In the genomic region with DNA sequence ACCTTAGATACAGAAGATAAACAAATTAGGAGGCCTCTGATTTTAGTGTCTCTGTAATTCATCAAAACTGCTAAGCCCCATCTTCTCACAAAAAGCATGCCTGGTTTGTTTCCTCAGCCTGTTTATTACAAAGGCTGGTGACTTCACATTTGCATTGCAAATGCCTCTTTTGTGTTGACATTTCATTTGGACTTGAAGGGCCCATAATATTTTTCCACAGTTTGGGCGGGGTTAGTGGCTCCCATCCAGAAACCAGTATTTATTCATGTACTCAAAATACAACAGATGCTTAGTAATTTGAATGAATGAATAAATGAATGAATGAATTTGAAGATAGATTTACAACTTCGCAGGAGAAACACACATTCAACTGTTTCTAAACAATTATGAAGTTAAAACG, we compare ENCODE assay signal across 12 mouse cellular contexts.
"Had no signal": no experiment of that assay in that cellular context is flagged by ENCODE, and none has a peak within 500 bp of the region (broad histone marks: within the 10 kb centered on the region; RNA-seq: fewer than 3 reads in every experiment).

No protein-coding gene starts in this region.

- H3K4me2 ChIP-seq: kidney, embryonic 15.5 days; liver, embryonic 11.5 days; liver, embryonic 15.5 days had no signal

- H3K9ac ChIP-seq: kidney, embryonic 15.5 days; liver, embryonic 15.5 days had no signal

- H3K9me3 ChIP-seq: kidney, embryonic 15.5 days; limb, embryonic 10.5 days; liver, embryonic 15.5 days; midbrain, embryonic 10.5 days had no signal

- H3K27ac ChIP-seq: kidney, embryonic 15.5 days; left cerebral cortex, adult 2 months; limb, embryonic 10.5 days; liver, embryonic 15.5 days; midbrain, embryonic 10.5 days; stomach, postnatal 0 days had no signal

- H3K27me3 ChIP-seq: kidney, embryonic 15.5 days; liver, embryonic 15.5 days had no signal

- ATAC-seq: lung, postnatal 0 days had no signal

- DNase-seq: kidney, postnatal 14 days; lung, adult 2 months; lung, postnatal 4 days; thymus, postnatal 4 days had no signal

- H3K36me3 ChIP-seq: kidney, embryonic 15.5 days; limb, embryonic 10.5 days; liver, embryonic 15.5 days; midbrain, embryonic 10.5 days had no signal

- H3K4me1 ChIP-seq: kidney, embryonic 15.5 days; limb, embryonic 10.5 days; liver, embryonic 15.5 days had no signal

- H3K4me3 ChIP-seq: kidney, embryonic 15.5 days; left cerebral cortex, adult 2 months; limb, embryonic 10.5 days; liver, embryonic 15.5 days; midbrain, embryonic 10.5 days had no signal
